Comparison of ENCODE assay signal across 8 mouse cellular contexts in genomic region chr5:45669234-45669597, GRCm38 (mm10). TPM values are rescaled to one million over a fixed set of nuclear protein-coding genes. Genes with fewer than 3 reads are reported as not detected.
A peak's percentile ranks its signal among the peaks of the same experiment; 100 is the strongest.
DNase-seq lines count a peak whose midpoint lies in the region; ATAC-seq lines count a peak whose summit lies in the region.

No protein-coding gene starts in this region.

- no peaks in the 10 kb centered on the region for H3K27me3 ChIP-seq in forebrain, embryonic 10.5 days (ENCODE audit: poor library complexity, severe bottlenecking)
- H3K27me3 ChIP-seq in liver, embryonic 12.5 days (replicated peaks) = no peaks in the 10 kb centered on the region
- H3K27me3 ChIP-seq in stomach, embryonic 16.5 days (ENCODE audit: control insufficient read depth, insufficient read depth, low read length) = no peaks in the 10 kb centered on the region

- peaks cover 20% of the 10 kb centered on the region for H3K4me1 ChIP-seq in forebrain, embryonic 10.5 days
- H3K4me1 ChIP-seq in liver, embryonic 12.5 days = peaks cover 16% of the 10 kb centered on the region
- H3K4me1 ChIP-seq in stomach, embryonic 16.5 days (ENCODE audit: control insufficient read depth, insufficient read depth, low read length) = peaks cover 12% of the 10 kb centered on the region

- H3K4me2 ChIP-seq in liver, embryonic 12.5 days = peak overlapping the region; percentile 81
- peak overlapping the region; percentile 76 for H3K4me2 ChIP-seq in stomach, embryonic 16.5 days (ENCODE audit: low read depth, low read length)

- ATAC-seq in liver, embryonic 12.5 days = peak; percentile 48
- ATAC-seq in stomach, embryonic 16.5 days (ENCODE audit: insufficient read depth, low FRiP score) = peak; percentile 56; the same call in 1 of the 2 replicates

- H3K9ac ChIP-seq in liver, embryonic 12.5 days = peak overlapping the region; percentile 87
- peak overlapping the region; percentile 81 for H3K9ac ChIP-seq in stomach, embryonic 16.5 days (ENCODE audit: low read length)

- H3K9me3 ChIP-seq in forebrain, embryonic 10.5 days = no peaks in the 10 kb centered on the region
- H3K9me3 ChIP-seq in liver, embryonic 12.5 days (replicated peaks) = no peaks in the 10 kb centered on the region
- H3K9me3 ChIP-seq in stomach, embryonic 16.5 days (replicated peaks; ENCODE audit: control insufficient read depth, low read length) = no peaks in the 10 kb centered on the region

- peaks cover 21% of the 10 kb centered on the region for H3K36me3 ChIP-seq in forebrain, embryonic 10.5 days (replicated peaks)
- peaks cover 12% of the 10 kb centered on the region for H3K36me3 ChIP-seq in liver, embryonic 12.5 days
- no peaks in the 10 kb centered on the region for H3K36me3 ChIP-seq in stomach, embryonic 16.5 days (ENCODE audit: control insufficient read depth, insufficient read depth, low read length)

- under 1% methylated on average over 27 of the region's 27 CpGs for WGBS in forebrain, embryonic 10.5 days
- WGBS in liver, embryonic 12.5 days (ENCODE audit: insufficient replicate concordance) = 1% methylated on average over 24 of the region's 27 CpGs
- WGBS in stomach, embryonic 16.5 days = 1% methylated on average over 27 of the region's 27 CpGs

- peak; percentile 45 for DNase-seq in embryo, embryonic 10 days (ENCODE audit: low spot score)
- DNase-seq in embryo, embryonic 10.5 days (ENCODE audit: low spot score) = no peak
- DNase-seq in 3T3-L1 (ENCODE audit: low read depth, low spot score) = peak; percentile 63
- DNase-seq in forebrain, embryonic 10.5 days (ENCODE audit: extremely low spot score, low spot score) = no peak
- DNase-seq in thymus, postnatal 0 days (ENCODE audit: low spot score) = no peak
- no peak for DNase-seq in urinary bladder, postnatal 10 days (ENCODE audit: low spot score)

- H3K27ac ChIP-seq in forebrain, embryonic 10.5 days = peak overlapping the region; percentile 97
- peak overlapping the region; percentile 88 for H3K27ac ChIP-seq in liver, embryonic 12.5 days
- H3K27ac ChIP-seq in stomach, embryonic 16.5 days (ENCODE audit: low read length) = peak overlapping the region; percentile 80

- peak overlapping the region; percentile 91 for H3K4me3 ChIP-seq in forebrain, embryonic 10.5 days
- H3K4me3 ChIP-seq in liver, embryonic 12.5 days = peak overlapping the region; percentile 72
- peak overlapping the region; percentile 87 for H3K4me3 ChIP-seq in stomach, embryonic 16.5 days (replicated peaks; ENCODE audit: low read length)

RNA-seq across cellular contexts. Expression of gene Ncapg, which starts 0.5 kb away (rescaled TPM):
- polyA plus RNA-seq in forebrain, embryonic 10.5 days (2016; fragmentation: Nextera tagmentation; extraction: Ambion mirVana) = 81.2 and 83.1 TPM in 2 replicates
- polyA plus RNA-seq in liver, embryonic 12.5 days (2016; fragmentation: Nextera tagmentation; extraction: Ambion mirVana) = 59.9 and 62.7 TPM in 2 replicates
- polyA plus RNA-seq in stomach, embryonic 16.5 days (2015; fragmentation: Nextera tagmentation; extraction: Ambion mirVana) = 41.2 and 44.2 TPM in 2 replicates
- polyA plus RNA-seq in thymus, postnatal 0 days (2015; fragmentation: Nextera tagmentation; extraction: Ambion mirVana) = 64.0 and 70.1 TPM in 2 replicates

RNA-seq across cellular contexts. Expression of gene Fam184b, which starts 29.8 kb away (rescaled TPM):
- 1.2 and 1.4 TPM in 2 replicates for polyA plus RNA-seq in forebrain, embryonic 10.5 days (2016; fragmentation: Nextera tagmentation; extraction: Ambion mirVana)
- polyA plus RNA-seq in liver, embryonic 12.5 days (2016; fragmentation: Nextera tagmentation; extraction: Ambion mirVana) = 0.18 and 0.29 TPM in 2 replicates
- polyA plus RNA-seq in stomach, embryonic 16.5 days (2015; fragmentation: Nextera tagmentation; extraction: Ambion mirVana) = 2.8 and 3.1 TPM in 2 replicates
- 0.14 and 0.20 TPM in 2 replicates for polyA plus RNA-seq in thymus, postnatal 0 days (2015; fragmentation: Nextera tagmentation; extraction: Ambion mirVana)

Comparison
In these comparisons a context has a peak if more than half of its experiments do, and no peak if none do; other contexts are left out.
1. DNase-seq: peak in embryo, embryonic 10 days (single experiment) and 3T3-L1 (single experiment); none in embryo, embryonic 10.5 days (single experiment), forebrain, embryonic 10.5 days (single experiment), thymus, postnatal 0 days (single experiment) and urinary bladder, postnatal 10 days (single experiment).
2. Peak in every context shown above with its lines, with median percentiles within 50 percentile points of each other: H3K27ac ChIP-seq and H3K4me3 ChIP-seq.